In the genomic region with DNA sequence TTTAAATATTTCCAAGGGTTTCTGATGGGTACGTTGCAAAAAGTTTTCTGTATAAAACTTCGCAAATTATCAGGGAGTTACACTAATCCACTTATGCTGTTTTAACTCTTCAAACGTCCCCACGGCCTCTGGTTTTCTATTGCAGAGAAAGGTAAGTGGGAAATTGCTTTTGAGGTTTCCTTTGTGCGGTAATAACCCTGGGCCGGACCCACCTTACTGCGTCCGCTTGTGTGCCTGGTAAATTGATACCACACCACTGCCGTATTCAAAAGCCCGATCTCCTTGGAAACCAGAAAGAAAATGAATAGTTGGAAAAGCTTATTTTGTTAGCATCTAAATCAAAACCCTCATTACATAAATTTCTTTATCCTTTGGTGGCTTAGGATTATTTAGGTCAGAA, we compare ENCODE assay signal across 25 mouse cellular contexts.
DNase-seq lines count a peak whose midpoint lies in the region; ATAC-seq lines count a peak whose summit lies in the region.
"Had no signal": no experiment of that assay in that cellular context is flagged by ENCODE, and none has a peak within 500 bp of the region (broad histone marks: within the 10 kb centered on the region; RNA-seq: fewer than 3 reads in every experiment).

No protein-coding gene starts in this region.

- H3K4me3 ChIP-seq in embryonic facial prominence, embryonic 14.5 days (ENCODE audit: low read depth, low read length) = no peak overlapping the region
- no peak overlapping the region for H3K4me3 ChIP-seq in limb, embryonic 10.5 days
- no peak overlapping the region for H3K4me3 ChIP-seq in limb, embryonic 12.5 days (replicated peaks)
- no peak overlapping the region for H3K4me3 ChIP-seq in forebrain, embryonic 10.5 days
- H3K4me3 ChIP-seq: embryonic facial prominence, embryonic 12.5 days; embryonic facial prominence, embryonic 15.5 days; erythroblast, embryonic 14.5 days; forebrain, embryonic 13.5 days; forebrain, embryonic 15.5 days had no signal

- DNase-seq in heart, adult 11 months = peak; percentile 70
- DNase-seq in heart, postnatal 14 days = no peak
- DNase-seq in embryonic facial prominence, embryonic 14.5 days (ENCODE audit: low spot score) = peak; percentile 50
- DNase-seq in limb, embryonic 10.5 days (ENCODE audit: low spot score) = no peak
- DNase-seq in forebrain, embryonic 10.5 days (ENCODE audit: extremely low spot score, low spot score) = no peak
- no peak for DNase-seq in lung, postnatal 25 days (ENCODE audit: low spot score)
- no peak for DNase-seq in frontal cortex, postnatal 25 days (ENCODE audit: low spot score in 2 of 2)
- DNase-seq: adrenal gland, adult 8-10 months; adrenal gland, postnatal 14 days; cerebellum, adult 11-12 months; cerebellum, adult 2 months; cerebellum, adult 9-10 months; cerebellum, postnatal 10 days; cerebellum, postnatal 25 days; forebrain, postnatal 0 days had no signal

- no peak overlapping the region for H3K27ac ChIP-seq in embryonic facial prominence, embryonic 14.5 days (replicated peaks; ENCODE audit: low read depth, low read length)
- peak overlapping the region; percentile 70 for H3K27ac ChIP-seq in limb, embryonic 10.5 days
- peak overlapping the region; percentile 41; the same call in 1 of the 2 replicates for H3K27ac ChIP-seq in limb, embryonic 12.5 days
- no peak overlapping the region for H3K27ac ChIP-seq in forebrain, embryonic 10.5 days
- H3K27ac ChIP-seq: embryonic facial prominence, embryonic 12.5 days; embryonic facial prominence, embryonic 15.5 days; forebrain, embryonic 13.5 days; forebrain, embryonic 15.5 days had no signal

- 41% methylated on average over 10 of the region's 10 CpGs for WGBS in embryonic facial prominence, embryonic 14.5 days
- 74% methylated on average over 10 of the region's 10 CpGs for WGBS in limb, embryonic 10.5 days
- WGBS in limb, embryonic 12.5 days = 28% methylated on average over 10 of the region's 10 CpGs
- WGBS in forebrain, embryonic 10.5 days = 45% methylated on average over 10 of the region's 10 CpGs

- ATAC-seq in embryonic facial prominence, embryonic 14.5 days (ENCODE audit: low read depth) = peak; percentile 59; the same call in 1 of the 2 replicates
- no peak for ATAC-seq in limb, embryonic 12.5 days (ENCODE audit: insufficient number of reproducible peaks, insufficient read depth, low FRiP score, low TSS enrichment, low read depth)
- ATAC-seq: activated CD4-positive, CD25-positive, alpha-beta regulatory T cell, adult 4 months; forebrain, embryonic 13.5 days; forebrain, embryonic 15.5 days; forebrain, postnatal 0 days; Patski had no signal

- H3K4me1 ChIP-seq in embryonic facial prominence, embryonic 14.5 days (ENCODE audit: control insufficient read depth, insufficient read depth, low read length) = peaks cover 15% of the 10 kb centered on the region
- peaks cover 44% of the 10 kb centered on the region for H3K4me1 ChIP-seq in limb, embryonic 10.5 days
- peaks cover 40% of the 10 kb centered on the region for H3K4me1 ChIP-seq in limb, embryonic 12.5 days (replicated peaks)
- H3K4me1 ChIP-seq in forebrain, embryonic 10.5 days = peaks cover 47% of the 10 kb centered on the region

- no peak overlapping the region for H3K9ac ChIP-seq in embryonic facial prominence, embryonic 14.5 days (ENCODE audit: low read depth, low read length)
- H3K9ac ChIP-seq in limb, embryonic 12.5 days (replicated peaks) = no peak overlapping the region
- H3K9ac ChIP-seq: embryonic facial prominence, embryonic 12.5 days; embryonic facial prominence, embryonic 15.5 days; forebrain, embryonic 13.5 days; forebrain, embryonic 15.5 days; forebrain, postnatal 0 days had no signal

- intact Hi-C loops in heart, postnatal 14 days (cut with DNase I) = no loop called here

- no peaks in the 10 kb centered on the region for H3K27me3 ChIP-seq in embryonic facial prominence, embryonic 14.5 days (replicated peaks; ENCODE audit: control insufficient read depth, insufficient read depth, low read length)
- no peaks in the 10 kb centered on the region for H3K27me3 ChIP-seq in limb, embryonic 10.5 days (ENCODE audit: low read depth, poor library complexity, severe bottlenecking)
- H3K27me3 ChIP-seq in limb, embryonic 12.5 days = no peaks in the 10 kb centered on the region
- H3K27me3 ChIP-seq in forebrain, embryonic 10.5 days (ENCODE audit: poor library complexity, severe bottlenecking) = peaks cover 31% of the 10 kb centered on the region
- H3K27me3 ChIP-seq: CH12.LX; embryonic facial prominence, embryonic 15.5 days; Patski had no signal

- no peak overlapping the region for H3K4me2 ChIP-seq in embryonic facial prominence, embryonic 14.5 days (ENCODE audit: low read depth, low read length)
- peak overlapping the region; percentile 13; the same call in 1 of the 2 replicates for H3K4me2 ChIP-seq in limb, embryonic 12.5 days
- H3K4me2 ChIP-seq: embryonic facial prominence, embryonic 12.5 days; embryonic facial prominence, embryonic 15.5 days; forebrain, embryonic 13.5 days; forebrain, embryonic 15.5 days had no signal

- no peaks in the 10 kb centered on the region for H3K9me3 ChIP-seq in embryonic facial prominence, embryonic 14.5 days (ENCODE audit: control insufficient read depth, low read length)
- no peaks in the 10 kb centered on the region for H3K9me3 ChIP-seq in limb, embryonic 10.5 days (replicated peaks)
- no peaks in the 10 kb centered on the region for H3K9me3 ChIP-seq in limb, embryonic 12.5 days
- no peaks in the 10 kb centered on the region for H3K9me3 ChIP-seq in forebrain, embryonic 10.5 days
- H3K9me3 ChIP-seq: embryonic facial prominence, embryonic 12.5 days; embryonic facial prominence, embryonic 15.5 days; forebrain, embryonic 13.5 days; forebrain, embryonic 15.5 days; G1E had no signal

- no peaks in the 10 kb centered on the region for H3K36me3 ChIP-seq in embryonic facial prominence, embryonic 14.5 days (ENCODE audit: control insufficient read depth, insufficient read depth, low read length)
- no peaks in the 10 kb centered on the region for H3K36me3 ChIP-seq in limb, embryonic 10.5 days
- no peaks in the 10 kb centered on the region for H3K36me3 ChIP-seq in limb, embryonic 12.5 days
- no peaks in the 10 kb centered on the region for H3K36me3 ChIP-seq in forebrain, embryonic 10.5 days (replicated peaks)
- H3K36me3 ChIP-seq: embryonic facial prominence, embryonic 12.5 days; embryonic facial prominence, embryonic 15.5 days; forebrain, embryonic 15.5 days; G1E had no signal

Comparison
In these comparisons a context has a peak if more than half of its experiments do, and no peak if none do; other contexts are left out.
1. DNase-seq: peak in heart, adult 11 months (single experiment) and embryonic facial prominence, embryonic 14.5 days (single experiment); none in heart, postnatal 14 days (0 of 2), limb, embryonic 10.5 days (single experiment), forebrain, embryonic 10.5 days (single experiment), lung, postnatal 25 days (single experiment) and frontal cortex, postnatal 25 days (0 of 2).
2. H3K27ac ChIP-seq: peak in limb, embryonic 10.5 days (single experiment) and limb, embryonic 12.5 days (single experiment); none in embryonic facial prominence, embryonic 14.5 days (single experiment) and forebrain, embryonic 10.5 days (single experiment).